Mouse (Mus musculus) megakaryocyte, embryonic 14.5 days (primary cell): ENCODE data around the gene Myl9.

Experiments
- FLI1 ChIP-seq: IDR thresholded peaks from 2 replicates; pipeline ENCODE4 v1.6.1; 2012; ENCODE audit warnings: low read length, inconsistent platforms, mixed read lengths
- GATA1 ChIP-seq: IDR thresholded peaks from 3 replicates; pipeline ENCODE4 v1.6.1; 2012; ENCODE audit warnings: mixed read lengths, low read length, inconsistent platforms, borderline replicate concordance

GRCm38 (mm10) chr2:156784891-156785290, 9.7 kb downstream of the Myl9 start:
- TF ChIP-seq GATA1, result no peak
- TF ChIP-seq FLI1, result no peak
